Mouse (Mus musculus) MEL (cell line): ENCODE data around the gene Ccdc88c. TPM values are rescaled to one million over a fixed set of nuclear protein-coding genes. Genes with fewer than 3 reads are reported as not detected.

ENCODE experiments used
- DNase-seq: peaks from one replicate; pipeline ENCODE4 v3.0.0; 2011; ENCODE audit warnings: low read depth, low spot score
- H3K27ac ChIP-seq: 2 replicates; pipeline ENCODE4 v1.5.1; 2012; ENCODE audit warnings: low read depth, mild to moderate bottlenecking, control low read depth, low read length, moderate library complexity; ENCODE audit not compliant: control insufficient read depth
- H3K27me3 ChIP-seq, 2 experiments: fragments of 150-350 bp in 1 of 2; sonication (generic) in 1 of 2; 2 replicates each; pipeline ENCODE4 v1.6.1; 2012; ENCODE audit warnings: low read length in 2 of 2, mild to moderate bottlenecking in 2 of 2, improper control_type of control experiment in 1 of 2, moderate library complexity in 1 of 2; ENCODE audit not compliant: insufficient read depth in 2 of 2, control insufficient read depth in 1 of 2
- H3K36me3 ChIP-seq, 2 experiments: 2 replicates each; pipeline ENCODE4 v1.6.1; 2012 to 2014; ENCODE audit warnings: low read length in 2 of 2, improper control_type of control experiment in 1 of 2, inconsistent platforms in 1 of 2, mild to moderate bottlenecking in 1 of 2; ENCODE audit not compliant: insufficient read depth in 2 of 2, control insufficient read depth in 1 of 2
- H3K4me1 ChIP-seq, 2 experiments: fragments of 150-350 bp in 1 of 2; sonication (generic) in 1 of 2; 2 replicates each; pipeline ENCODE4 v1.6.1; 2012; ENCODE audit warnings: low read length in 2 of 2, improper control_type of control experiment in 1 of 2, mild to moderate bottlenecking in 1 of 2; ENCODE audit not compliant: insufficient read depth in 2 of 2, control insufficient read depth in 1 of 2
- H3K4me3 ChIP-seq, 2 experiments: fragments of 150-350 bp in 1 of 2; sonication (generic) in 1 of 2; 2 replicates each; pipeline ENCODE4 v1.5.1; 2012; ENCODE audit warnings: low read depth in 2 of 2, low read length in 2 of 2, mild to moderate bottlenecking in 2 of 2, moderate library complexity in 2 of 2, control low read depth in 1 of 2, improper control_type of control experiment in 1 of 2; ENCODE audit not compliant: control insufficient read depth in 1 of 2, insufficient read depth in 1 of 2
- H3K79me2 ChIP-seq: 2 replicates; pipeline ENCODE4 v1.6.1; 2012; ENCODE audit warnings: mild to moderate bottlenecking, low read length, moderate library complexity; ENCODE audit not compliant: control insufficient read depth, poor library complexity, insufficient read depth
- H3K9ac ChIP-seq: 2 replicates; pipeline ENCODE4 v1.6.1; 2012; ENCODE audit warnings: low read depth, mild to moderate bottlenecking, control low read depth, low read length, moderate library complexity; ENCODE audit not compliant: control insufficient read depth, poor library complexity, severe bottlenecking
- H3K9me3 ChIP-seq: fragments of 150-350 bp; sonication (generic); replicated peaks from 2 replicates; pipeline ENCODE4 v1.6.1; 2012; ENCODE audit warnings: mild to moderate bottlenecking, low read length, improper control_type of control experiment, moderate library complexity; ENCODE audit not compliant: insufficient read depth
- CHD1 ChIP-seq: IDR thresholded peaks from 2 replicates; pipeline ENCODE4 v1.6.1; 2012; ENCODE audit warnings: low read depth, mild to moderate bottlenecking, inconsistent platforms, low read length, improper control_type of control experiment
- CHD2 ChIP-seq: IDR thresholded peaks from 2 replicates; pipeline ENCODE4 v1.6.1; 2011; ENCODE audit warnings: low read length, improper control_type of control experiment
- CTCF ChIP-seq, 3 experiments: IDR thresholded peaks in 2 of 3; conservative IDR thresholded peaks in 1 of 3; 2 replicates each; pipeline ENCODE4 v1.5.1; 2011 to 2012; ENCODE audit warnings: low read length in 3 of 3, low read depth in 2 of 3, mild to moderate bottlenecking in 2 of 3, improper control_type of control experiment in 1 of 3, inconsistent platforms in 1 of 3, mixed read lengths in 1 of 3, moderate library complexity in 1 of 3; ENCODE audit not compliant: control insufficient read depth in 1 of 3, insufficient read depth in 1 of 3, poor library complexity in 1 of 3, severe bottlenecking in 1 of 3
- E2F4 ChIP-seq: IDR thresholded peaks from 2 replicates; pipeline ENCODE4 v1.6.1; 2011; ENCODE audit warnings: low read depth, low read length, improper control_type of control experiment, borderline replicate concordance
- ELF1 ChIP-seq: IDR thresholded peaks from 2 replicates; pipeline ENCODE4 v1.6.1; 2014; ENCODE audit warnings: low read depth, mild to moderate bottlenecking, inconsistent platforms, low read length, improper control_type of control experiment, moderate library complexity
- ETS1 ChIP-seq: IDR thresholded peaks from 2 replicates; pipeline ENCODE4 v1.6.1; 2012; ENCODE audit warnings: low read depth, mild to moderate bottlenecking, inconsistent platforms, low read length, improper control_type of control experiment, moderate library complexity
- GATA1 ChIP-seq: IDR thresholded peaks from 2 replicates; pipeline ENCODE4 v1.6.1; 2011; ENCODE audit warnings: low read depth, low read length, improper control_type of control experiment
- HCFC1 ChIP-seq: IDR thresholded peaks from 2 replicates; pipeline ENCODE4 v1.6.1; 2012; ENCODE audit warnings: low read depth, mild to moderate bottlenecking, inconsistent platforms, low read length, improper control_type of control experiment, moderate library complexity
- KAT2A ChIP-seq: conservative IDR thresholded peaks from 2 replicates; pipeline ENCODE4 v1.6.1; 2012; ENCODE audit warnings: low read depth, low read length, improper control_type of control experiment, inconsistent platforms
- POLR2AphosphoS2 ChIP-seq: IDR thresholded peaks from 2 replicates; pipeline ENCODE4 v1.6.1; 2011; ENCODE audit warnings: low read length, improper control_type of control experiment
- POLR2AphosphoS5 ChIP-seq: IDR thresholded peaks from 2 replicates; pipeline ENCODE4 v1.6.1; 2012; ENCODE audit warnings: low read depth, borderline replicate concordance, mild to moderate bottlenecking, inconsistent platforms, low read length, moderate library complexity, mixed read lengths
- SIN3A ChIP-seq: IDR thresholded peaks from 2 replicates; pipeline ENCODE4 v1.6.1; 2012; ENCODE audit warnings: low read length, improper control_type of control experiment, inconsistent platforms
- TAL1 ChIP-seq: IDR thresholded peaks from 2 replicates; pipeline ENCODE4 v1.6.1; 2012; ENCODE audit warnings: mild to moderate bottlenecking, inconsistent platforms, low read length, moderate library complexity, mixed read lengths
- TBP ChIP-seq: IDR thresholded peaks from 2 replicates; pipeline ENCODE4 v1.8.0; 2011; ENCODE audit warnings: low read depth, low read length, improper control_type of control experiment
- TCF12 ChIP-seq: IDR thresholded peaks from 2 replicates; pipeline ENCODE4 v1.6.1; 2014; ENCODE audit warnings: low read depth, mild to moderate bottlenecking, inconsistent platforms, low read length, improper control_type of control experiment, moderate library complexity
- UBTF ChIP-seq: IDR thresholded peaks from 2 replicates; pipeline ENCODE4 v1.6.1; 2012; ENCODE audit warnings: low read depth, mild to moderate bottlenecking, inconsistent platforms, low read length, improper control_type of control experiment, moderate library complexity, borderline replicate concordance; ENCODE audit not compliant: insufficient read depth
- ZMIZ1 ChIP-seq: IDR thresholded peaks from 2 replicates; pipeline ENCODE4 v1.6.1; 2012; ENCODE audit warnings: low read depth, mild to moderate bottlenecking, inconsistent platforms, low read length, improper control_type of control experiment, moderate library complexity
- ZNF384 ChIP-seq: IDR thresholded peaks from 2 replicates; pipeline ENCODE4 v1.6.1; 2012; ENCODE audit warnings: low read depth, mild to moderate bottlenecking, inconsistent platforms, low read length, improper control_type of control experiment
- polyA plus RNA-seq, 2 experiments: library from polyadenylated mRNA; stranded (reverse) in 1 of 2; unstranded in 1 of 2; fragments of >175 nt in 1 of 2; fragments of >200 nt in 1 of 2; gene quantifications; 2 replicates each; pipeline versions ENCODE4 v1.2.1 to v1.2.4; 2012; ENCODE audit warnings: low replicate concordance in 2 of 2, low read depth in 1 of 2; ENCODE audit not compliant: insufficient read length in 2 of 2, insufficient read depth in 1 of 2, missing spikeins in 1 of 2
- total RNA-seq: library from RNA; depleted of rRNA; stranded (reverse); fragments of 300-350 nt; gene quantifications from 2 replicates; pipeline ENCODE4 v1.2.3, GENCODE M21; 2012

The Ccdc88c gene
- total and polyA plus RNA-seq, 3 experiments: 8.7 to 15.3 TPM; not detected in 1

GRCm38 (mm10) chr12:100986423-100986822 lies 42.4 kb downstream of the Ccdc88c start:
- Histone ChIP-seq H3K4me1 (peaks cover 11 to 17% of the 10 kb centered on the region in 2 experiments), H3K9ac (no peak overlapping the region), H3K27me3 (no peaks in the 10 kb centered on the region), H3K27ac (no peak overlapping the region), H3K79me2 (peaks cover 8% of the 10 kb centered on the region; the same call in 1 of the 2 replicates), H3K36me3 (peaks cover 0 to 11% of the 10 kb centered on the region in 2 experiments; a peak in 2 of 4 replicates), H3K9me3 (no peaks in the 10 kb centered on the region), H3K4me3 (no peak overlapping the region)
- TF ChIP-seq ZMIZ1 (no peak), UBTF (no peak), HCFC1 (no peak), GATA1 (no peak), KAT2A (no peak), TAL1 (no peak), CHD1 (no peak), TCF12 (no peak), E2F4 (no peak), POLR2AphosphoS5 (no peak), ETS1 (no peak), SIN3A (no peak), ELF1 (no peak), ZNF384 (no peak)
- no peak for DNase-seq

GRCm38 (mm10) chr12:100985793-100986157 lies 43.1 kb downstream of the Ccdc88c start:
- H3K27ac ChIP-seq: peak overlapping the region; percentile 88; the same call in 1 of the 2 replicates
- DNase-seq: no peak
- 0 out of 2 replicates have a peak overlapping the region, but pooled peaks have one; percentile 6 for H3K9ac ChIP-seq
- H3K4me1 ChIP-seq: peaks cover 11 to 17% of the 10 kb centered on the region in 2 experiments
- H3K27me3 ChIP-seq: no peaks in the 10 kb centered on the region
- no peaks in the 10 kb centered on the region for H3K9me3 ChIP-seq
- no peak for TF ChIP-seq HCFC1
- no peak for TF ChIP-seq CTCF (IDR thresholded peaks at IDR 0.05 in 2 of 3, conservative IDR thresholded peaks at IDR 0.05 in 1 of 3; ENCODE audit: control insufficient read depth in 1 of 3, insufficient read depth in 1 of 3, low read depth in 2 of 3, low read length in 3 of 3, poor library complexity in 1 of 3, severe bottlenecking in 1 of 3)
- TF ChIP-seq POLR2AphosphoS2: no peak
- no peak for TF ChIP-seq CHD2
- TF ChIP-seq TBP: no peak
- no peak for TF ChIP-seq POLR2AphosphoS5
- TF ChIP-seq TAL1: no peak
- no peak for TF ChIP-seq ZNF384
- TF ChIP-seq KAT2A: no peak
- TF ChIP-seq, all 39 proteins: peak for 0
- H3K4me3 ChIP-seq: no peak overlapping the region
- peaks cover 8% of the 10 kb centered on the region; the same call in 1 of the 2 replicates for H3K79me2 ChIP-seq
- peaks cover 0 to 11% of the 10 kb centered on the region in 2 experiments; a peak in 2 of 4 replicates for H3K36me3 ChIP-seq
